Mouse (Mus musculus) CD4-positive helper T cell, adult 2 months (primary cell): Measurements from ENCODE around the gene Eif3c.

Experiments
- DNase-seq: peaks from one replicate; pipeline ENCODE4 v3.0.0-alpha.2; 2012; ENCODE audit warnings: low read depth, missing footprints, low spot score

Gene Eif3c

GRCm38 (mm10) chr7:126554796-126555195 is 11.4 kb downstream of the Eif3c start:
- DNase-seq, result peak; percentile 54

- no peak for DNase-seq
Measured at GRCm38 (mm10) chr7:126545631-126546030, 20.6 kb downstream of the Eif3c start.

GRCm38 (mm10) chr7:126541661-126542060 is 24.6 kb downstream of the Eif3c start:
- DNase-seq, result no peak

GRCm38 (mm10) chr7:126537820-126538585 is 28.2 kb downstream of the Eif3c start:
- peak; percentile 63 for DNase-seq

- DNase-seq, result no peak
Measured at GRCm38 (mm10) chr7:126536466-126536865, 29.7 kb downstream of the Eif3c start.

- DNase-seq, result no peak
Measured at GRCm38 (mm10) chr7:126535766-126536165, 30.4 kb downstream of the Eif3c start.

- DNase-seq, result no peak
Measured at GRCm38 (mm10) chr7:126533434-126533833, 32.8 kb downstream of the Eif3c start.

- peak; percentile 66 for DNase-seq
Measured at GRCm38 (mm10) chr7:126528166-126528577, 38.0 kb downstream of the Eif3c start.

- DNase-seq, result no peak
Measured at GRCm38 (mm10) chr7:126523316-126523715, 42.9 kb downstream of the Eif3c start.

GRCm38 (mm10) chr7:126519513-126519912 is 46.7 kb downstream of the Eif3c start:
- no peak for DNase-seq

GRCm38 (mm10) chr7:126518261-126518941 is 47.8 kb downstream of the Eif3c start:
- DNase-seq, result no peak

GRCm38 (mm10) chr7:126511287-126511686 is 54.9 kb downstream of the Eif3c start:
- no peak for DNase-seq

GRCm38 (mm10) chr7:126507126-126507778 is 59.0 kb downstream of the Eif3c start:
- no peak for DNase-seq

- no peak for DNase-seq
Measured at GRCm38 (mm10) chr7:126504913-126505312, 61.3 kb downstream of the Eif3c start.

- DNase-seq, result peak; percentile 100
Measured at GRCm38 (mm10) chr7:126503273-126503878, 62.8 kb downstream of the Eif3c start, which contains the start of gene Atxn2l. Gene Atxn2l, minus strand, starts transcription at chr7:126503437.

GRCm38 (mm10) chr7:126502751-126503150 is 63.5 kb downstream of the Eif3c start:
- DNase-seq, result no peak

GRCm38 (mm10) chr7:126502023-126502741 is 64.0 kb downstream of the Eif3c start:
- peak; percentile 91 for DNase-seq

GRCm38 (mm10) chr7:126501684-126502022 is 64.6 kb downstream of the Eif3c start:
- DNase-seq, result no peak

GRCm38 (mm10) chr7:126499416-126499815 is 66.8 kb downstream of the Eif3c start:
- no peak for DNase-seq

- no peak for DNase-seq
Measured at GRCm38 (mm10) chr7:126497966-126498365, 68.2 kb downstream of the Eif3c start.

- DNase-seq, result peak; percentile 38
Measured at GRCm38 (mm10) chr7:126496475-126496874, 69.7 kb downstream of the Eif3c start.
